Mouse (Mus musculus) liver, embryonic 16.5 days (tissue): ENCODE results near the gene Gfod1. TPM values are rescaled to one million over a fixed set of nuclear protein-coding genes. Genes with fewer than 3 reads are reported as not detected.

ENCODE experiments used
- ATAC-seq: fragments of 200-750 bp; cut with Nextera tagmentation; 2 replicates; pipeline ENCODE4 v1.8.0; 2017; ENCODE audit warnings: low read depth, mild to moderate bottlenecking, moderate number of reproducible peaks, moderate library complexity
- H3K27ac ChIP-seq: fragments of 300-500 bp; sonication (generic); 2 replicates; pipeline ENCODE4 v1.5.1; 2014; ENCODE audit warnings: mild to moderate bottlenecking, low read length
- H3K27me3 ChIP-seq: fragments of 300-500 bp; sonication (generic); 2 replicates; pipeline ENCODE4 v1.6.1; 2014; ENCODE audit warnings: low read depth, low read length, mixed read lengths; ENCODE audit not compliant: control insufficient read depth, insufficient read depth
- H3K36me3 ChIP-seq: fragments of 300-500 bp; sonication (generic); 2 replicates; pipeline ENCODE4 v1.6.1; 2014; ENCODE audit warnings: mild to moderate bottlenecking; ENCODE audit not compliant: control insufficient read depth, insufficient read depth
- H3K4me1 ChIP-seq: fragments of 300-500 bp; sonication (generic); 2 replicates; pipeline ENCODE4 v1.6.1; 2014; ENCODE audit warnings: low read depth, low read length, mixed read lengths; ENCODE audit not compliant: control insufficient read depth
- H3K4me2 ChIP-seq: fragments of 300-500 bp; sonication (generic); 2 replicates; pipeline ENCODE4 v1.6.1; 2014; ENCODE audit warnings: low read depth, low read length, mixed read lengths
- H3K4me3 ChIP-seq: fragments of 300-500 bp; sonication (generic); 2 replicates; pipeline ENCODE4 v1.5.1; 2014; ENCODE audit warnings: low read depth, mild to moderate bottlenecking, low read length
- H3K9ac ChIP-seq: fragments of 300-500 bp; sonication (generic); 2 replicates; pipeline ENCODE4 v1.6.1; 2014; ENCODE audit warnings: low read depth, low read length
- H3K9me3 ChIP-seq: fragments of 300-500 bp; sonication (generic); replicated peaks from 2 replicates; pipeline ENCODE4 v1.6.1; 2016; ENCODE audit warnings: low read length; ENCODE audit not compliant: control insufficient read depth
- WGBS: fragments of 180-500 bp; shearing (Covaris S2); extraction: QIAGEN DNeasy Blood & Tissue Kit; methylation state at CpG from one replicate; pipeline ENCODE4 v1.1.7; 2014; ENCODE audit not compliant: insufficient replicate concordance; 5-methylcytosine and 5-hydroxymethylcytosine counted together
- polyA plus RNA-seq: library from polyadenylated mRNA; unstranded; fragments of >200 nt; fragmentation: Nextera tagmentation; extraction: Ambion mirVana; gene quantifications from 2 replicates; pipeline ENCODE4 v1.2.1, GENCODE M21; 2015

The Gfod1 gene
- polyA plus RNA-seq, 1 experiment from 2014 or later, result 0.59 TPM

DNA sequence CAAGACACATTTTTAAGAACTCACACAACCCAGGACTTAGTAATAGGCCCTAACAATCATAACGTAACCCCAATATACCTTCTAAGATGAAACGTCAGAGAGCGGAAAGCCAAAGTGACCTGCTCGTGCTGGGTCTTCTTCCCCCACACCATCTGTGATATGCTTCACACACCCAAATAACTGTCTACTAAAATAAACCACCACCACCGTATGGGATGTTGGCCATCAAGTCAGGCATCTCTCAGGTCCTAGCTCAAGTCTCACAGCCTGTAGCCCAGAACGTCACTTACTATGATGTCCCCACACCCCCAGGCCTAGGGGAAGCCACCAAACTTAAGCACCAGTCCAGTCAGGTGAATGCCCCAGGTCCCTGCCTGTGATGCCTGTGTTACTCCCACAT lies 55.6 kb downstream of the Gfod1 start:
- no peak overlapping the region for H3K27ac ChIP-seq
- no peaks in the 10 kb centered on the region for H3K9me3 ChIP-seq
- no peaks in the 10 kb centered on the region for H3K36me3 ChIP-seq
- WGBS, result 72% methylated on average over 6 of the region's 6 CpGs
- H3K9ac ChIP-seq, result no peak overlapping the region
- H3K27me3 ChIP-seq, result no peaks in the 10 kb centered on the region
- H3K4me3 ChIP-seq, result no peak overlapping the region
- H3K4me1 ChIP-seq, result peaks cover 32% of the 10 kb centered on the region
- ATAC-seq, result no peak
- H3K4me2 ChIP-seq, result no peak overlapping the region

GRCm38 (mm10) chr13:43246876-43247275 lies 57.1 kb downstream of the Gfod1 start:
- Histone ChIP-seq H3K4me1 (peaks cover 48% of the 10 kb centered on the region), H3K27me3 (no peaks in the 10 kb centered on the region), H3K9ac (no peak overlapping the region), H3K9me3 (no peaks in the 10 kb centered on the region), H3K36me3 (no peaks in the 10 kb centered on the region), H3K27ac (no peak overlapping the region), H3K4me3 (no peak overlapping the region), H3K4me2 (no peak overlapping the region)
- ATAC-seq, result no peak
- 88% methylated on average over 4 of the region's 4 CpGs for WGBS

- Histone ChIP-seq H3K36me3 (no peaks in the 10 kb centered on the region), H3K27ac (0 out of 2 replicates have a peak overlapping the region, but pooled peaks have one; percentile 20), H3K9me3 (no peaks in the 10 kb centered on the region), H3K27me3 (no peaks in the 10 kb centered on the region), H3K4me2 (no peak overlapping the region), H3K4me3 (no peak overlapping the region), H3K4me1 (peaks cover 39% of the 10 kb centered on the region), H3K9ac (no peak overlapping the region)
- 54% methylated on average over 7 of the region's 7 CpGs for WGBS
- ATAC-seq, result no peak
Measured at GRCm38 (mm10) chr13:43243793-43244192, 60.2 kb downstream of the Gfod1 start.

- H3K4me2 ChIP-seq, result no peak overlapping the region
- WGBS, result 66% methylated on average over 3 of the region's 3 CpGs
- no peak overlapping the region for H3K9ac ChIP-seq
- peaks cover 39% of the 10 kb centered on the region for H3K4me1 ChIP-seq
- no peaks in the 10 kb centered on the region for H3K36me3 ChIP-seq
- 0 out of 2 replicates have a peak overlapping the region, but pooled peaks have one; percentile 20 for H3K27ac ChIP-seq
- no peaks in the 10 kb centered on the region for H3K27me3 ChIP-seq
- no peaks in the 10 kb centered on the region for H3K9me3 ChIP-seq
- no peak overlapping the region for H3K4me3 ChIP-seq
- peak; percentile 33; the same call in 1 of the 2 replicates for ATAC-seq
Measured at GRCm38 (mm10) chr13:43243240-43243639, 60.7 kb downstream of the Gfod1 start.

GRCm38 (mm10) chr13:43241750-43242149 lies 62.2 kb downstream of the Gfod1 start:
- Histone ChIP-seq H3K27ac (0 out of 2 replicates have a peak overlapping the region, but pooled peaks have one; percentile 33), H3K9ac (no peak overlapping the region), H3K36me3 (no peaks in the 10 kb centered on the region), H3K4me1 (peaks cover 50% of the 10 kb centered on the region), H3K27me3 (no peaks in the 10 kb centered on the region), H3K4me3 (no peak overlapping the region), H3K4me2 (no peak overlapping the region), H3K9me3 (no peaks in the 10 kb centered on the region)
- 67% methylated on average over 2 of the region's 2 CpGs for WGBS
- ATAC-seq, result 0 out of 2 replicates have a peak, but pooled peaks have one; percentile 20

DNA sequence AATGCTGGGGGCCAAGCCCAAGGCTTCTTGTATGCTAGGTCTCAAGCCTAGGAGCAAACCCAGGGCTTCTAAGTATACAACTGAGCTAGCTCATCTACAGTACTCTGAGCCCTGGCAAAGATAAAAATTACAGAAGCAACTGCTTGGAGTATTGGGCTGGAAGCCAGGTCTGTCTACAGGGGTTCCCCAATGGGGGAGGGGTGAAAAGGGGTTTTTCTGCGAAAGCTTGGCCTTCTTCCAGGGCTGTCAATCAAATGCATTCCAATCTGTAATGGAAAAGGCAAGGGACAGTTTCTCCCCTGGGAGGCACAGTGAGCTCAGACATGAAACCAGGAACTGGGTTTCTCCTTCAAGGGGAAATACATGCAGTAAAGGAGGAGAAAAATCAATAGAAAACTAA lies 62.9 kb downstream of the Gfod1 start:
- Histone ChIP-seq H3K4me1 (peaks cover 54% of the 10 kb centered on the region), H3K4me3 (no peak overlapping the region), H3K27me3 (no peaks in the 10 kb centered on the region), H3K4me2 (no peak overlapping the region), H3K9ac (no peak overlapping the region), H3K9me3 (no peaks in the 10 kb centered on the region), H3K36me3 (no peaks in the 10 kb centered on the region), H3K27ac (no peak overlapping the region)
- 17% methylated on average over 1 of the region's 1 CpGs for WGBS
- ATAC-seq, result no peak

DNA sequence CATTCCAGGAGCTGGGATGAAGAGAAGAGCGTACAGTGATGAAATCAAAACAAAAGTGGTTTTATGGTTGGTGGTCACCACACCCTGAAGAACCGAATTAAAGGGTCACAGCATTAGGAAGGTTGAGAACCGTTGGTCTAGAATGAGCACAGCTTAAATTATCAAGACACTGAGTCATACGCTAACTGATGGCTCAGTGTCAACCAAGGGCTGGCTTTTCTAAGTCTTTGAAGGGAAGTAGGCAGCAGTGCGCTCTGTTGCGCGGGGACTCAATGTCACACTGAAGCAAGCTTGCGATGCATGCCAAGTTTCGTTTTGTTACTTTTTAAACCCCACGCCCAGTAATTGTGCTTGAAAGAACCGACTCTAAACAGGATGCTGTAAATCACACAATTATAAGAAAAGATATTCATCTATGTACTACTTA lies 64.2 kb downstream of the Gfod1 start:
- Histone ChIP-seq H3K27me3 (no peaks in the 10 kb centered on the region), H3K4me1 (peaks cover 60% of the 10 kb centered on the region), H3K27ac (no peak overlapping the region), H3K4me2 (no peak overlapping the region), H3K9me3 (no peaks in the 10 kb centered on the region), H3K4me3 (no peak overlapping the region), H3K9ac (no peak overlapping the region), H3K36me3 (no peaks in the 10 kb centered on the region)
- no peak for ATAC-seq
- WGBS, result 66% methylated on average over 11 of the region's 11 CpGs

DNA sequence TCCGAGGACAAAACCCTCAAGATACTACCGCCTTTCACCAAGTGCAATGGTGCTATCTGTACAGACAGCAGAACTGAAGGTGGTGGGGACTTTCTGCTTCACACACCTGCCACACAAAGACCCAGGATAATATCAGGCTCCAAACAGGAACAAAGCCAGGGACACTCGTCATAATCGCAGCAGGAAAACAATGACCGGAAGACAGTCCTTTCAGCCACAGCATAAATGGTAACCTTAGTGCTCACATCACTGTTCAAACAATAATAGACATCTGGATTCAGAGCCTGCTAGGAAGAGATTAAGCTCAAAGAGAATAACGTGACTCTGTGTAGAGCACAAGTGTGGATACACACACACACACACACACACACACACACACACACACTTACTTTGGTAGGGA lies 67.3 kb downstream of the Gfod1 start:
- Histone ChIP-seq H3K9me3 (no peaks in the 10 kb centered on the region), H3K4me3 (no peak overlapping the region), H3K27ac (peak overlapping the region; percentile 96), H3K27me3 (no peaks in the 10 kb centered on the region), H3K4me1 (peaks cover 69% of the 10 kb centered on the region), H3K36me3 (no peaks in the 10 kb centered on the region), H3K4me2 (peak overlapping the region; percentile 70), H3K9ac (peak overlapping the region; percentile 45)
- no peak for ATAC-seq
- WGBS, result 13% methylated on average over 6 of the region's 6 CpGs

DNA sequence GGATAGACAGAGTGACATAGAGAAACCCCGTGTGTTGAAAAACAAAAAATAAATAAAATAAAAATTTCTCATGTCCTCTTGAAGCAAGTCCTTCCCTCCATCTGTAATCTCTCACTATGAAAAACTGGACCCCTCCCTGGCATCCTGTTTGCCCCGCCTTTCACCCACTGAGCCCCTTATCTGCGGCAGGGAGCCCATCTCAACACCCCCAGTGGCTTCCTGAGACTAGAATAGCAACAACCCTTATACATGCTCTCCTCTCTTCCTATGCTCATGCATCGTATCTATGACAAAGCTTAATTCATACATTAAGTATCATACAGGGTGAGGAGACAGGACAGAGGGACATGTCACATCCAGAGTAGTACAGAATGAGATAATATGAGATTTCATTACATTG lies 68.0 kb downstream of the Gfod1 start:
- 9% methylated on average over 4 of the region's 4 CpGs for WGBS
- peaks cover 70% of the 10 kb centered on the region for H3K4me1 ChIP-seq
- peak overlapping the region; percentile 70 for H3K4me2 ChIP-seq
- peak overlapping the region; percentile 96 for H3K27ac ChIP-seq
- peak; percentile 57 for ATAC-seq
- no peaks in the 10 kb centered on the region for H3K27me3 ChIP-seq
- H3K9me3 ChIP-seq, result no peaks in the 10 kb centered on the region
- peak overlapping the region; percentile 54; the same call in 1 of the 2 replicates for H3K9ac ChIP-seq
- H3K36me3 ChIP-seq, result no peaks in the 10 kb centered on the region
- H3K4me3 ChIP-seq, result peak overlapping the region; percentile 41
